Mouse (Mus musculus) limb, embryonic 12.5 days (tissue): Measurements from ENCODE around the gene Trappc2l. TPM values are rescaled to one million over a fixed set of nuclear protein-coding genes. Genes with fewer than 3 reads are reported as not detected.
A peak's percentile ranks its signal among the peaks of the same experiment; 100 is the strongest.

Experiments
- ATAC-seq: fragments of 200-750 bp; cut with Nextera tagmentation; 2 replicates; pipeline ENCODE4 v1.8.0; 2017; ENCODE audit warnings: low read depth, moderate TSS enrichment; ENCODE audit not compliant: insufficient number of reproducible peaks, insufficient read depth, low FRiP score, low TSS enrichment
- H3K27ac ChIP-seq: fragments of 300-500 bp; sonication (generic); 2 replicates; pipeline ENCODE4 v1.5.1; 2016; ENCODE audit warnings: mild to moderate bottlenecking, moderate library complexity
- H3K27me3 ChIP-seq: fragments of 300-500 bp; sonication (generic); 2 replicates; pipeline ENCODE4 v1.6.1; 2016; ENCODE audit warnings: mild to moderate bottlenecking, moderate library complexity
- H3K36me3 ChIP-seq: fragments of 300-500 bp; sonication (generic); 2 replicates; pipeline ENCODE4 v1.6.1; 2016; ENCODE audit warnings: mild to moderate bottlenecking, moderate library complexity
- H3K4me1 ChIP-seq: fragments of 300-500 bp; sonication (generic); replicated peaks from 2 replicates; pipeline ENCODE4 v1.6.1; 2016
- H3K4me2 ChIP-seq: fragments of 300-500 bp; sonication (generic); 2 replicates; pipeline ENCODE4 v1.6.1; 2016; ENCODE audit warnings: mild to moderate bottlenecking, moderate library complexity
- H3K4me3 ChIP-seq: fragments of 300-500 bp; sonication (generic); replicated peaks from 2 replicates; pipeline ENCODE4 v1.5.1; 2016; ENCODE audit warnings: mild to moderate bottlenecking
- H3K9ac ChIP-seq: fragments of 300-500 bp; sonication (generic); replicated peaks from 2 replicates; pipeline ENCODE4 v1.6.1; 2016; ENCODE audit warnings: mild to moderate bottlenecking, moderate library complexity
- H3K9me3 ChIP-seq: fragments of 300-500 bp; sonication (generic); 2 replicates; pipeline ENCODE4 v1.6.1; 2016; ENCODE audit warnings: mild to moderate bottlenecking, moderate library complexity
- WGBS: fragments of 180-500 bp; shearing (Covaris S2); methylation state at CpG from one replicate; pipeline ENCODE4 v1.1.7; 2016; 5-methylcytosine and 5-hydroxymethylcytosine counted together
- microRNA-seq: library from miRNA; unstranded; fragments of <30 nt; microRNA quantifications from one replicate; pipeline ENCODE4, GENCODE M21; 2017
- polyA plus RNA-seq: library from polyadenylated mRNA; unstranded; fragments of >200 nt; fragmentation: Nextera tagmentation; extraction: Ambion mirVana; gene quantifications from 2 replicates; pipeline ENCODE4 v1.2.1, GENCODE M21; 2016

Gene Trappc2l
- polyA plus RNA-seq, 1 experiment from 2014 or later: 39.0 TPM

GRCm38 (mm10) chr8:122658807-122659160 is 47.3 kb downstream of the Trappc2l start:
- Histone ChIP-seq H3K36me3 (no peaks in the 10 kb centered on the region), H3K9ac (no peak overlapping the region; the same call in 1 of the 2 replicates), H3K4me2 (peak overlapping the region; percentile 41), H3K4me1 (peaks cover 82% of the 10 kb centered on the region), H3K27ac (peak overlapping the region; percentile 89), H3K9me3 (no peaks in the 10 kb centered on the region), H3K27me3 (no peaks in the 10 kb centered on the region), H3K4me3 (no peak overlapping the region)
- ATAC-seq: no peak
- 18% methylated on average over 9 of the region's 9 CpGs for WGBS

DNA sequence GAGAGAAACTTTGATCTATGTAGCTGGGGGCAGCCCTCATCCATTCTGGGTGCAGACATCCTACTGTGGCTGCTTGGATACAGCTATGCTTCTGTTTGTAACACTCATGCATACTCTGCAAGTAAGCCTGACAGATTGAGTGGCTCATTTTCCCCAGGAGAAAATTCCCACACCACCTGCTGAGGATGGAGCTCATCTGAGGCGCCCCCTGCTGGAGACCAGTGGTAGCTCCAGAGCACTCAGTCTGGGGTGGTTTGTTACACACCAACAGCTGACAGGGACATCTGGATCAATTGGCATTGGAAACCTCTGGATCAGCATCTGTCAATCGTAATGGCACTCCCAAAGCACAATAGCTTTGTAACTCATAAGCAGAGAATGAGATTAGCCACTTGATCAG is 48.6 kb downstream of the Trappc2l start:
- WGBS: 83% methylated on average over 2 of the region's 2 CpGs
- Histone ChIP-seq H3K9me3 (no peaks in the 10 kb centered on the region), H3K4me1 (peaks cover 90% of the 10 kb centered on the region), H3K27ac (0 out of 2 replicates have a peak overlapping the region, but pooled peaks have one; percentile 89), H3K36me3 (no peaks in the 10 kb centered on the region), H3K9ac (no peak overlapping the region), H3K4me2 (no peak overlapping the region), H3K27me3 (no peaks in the 10 kb centered on the region), H3K4me3 (no peak overlapping the region)
- ATAC-seq: no peak

DNA sequence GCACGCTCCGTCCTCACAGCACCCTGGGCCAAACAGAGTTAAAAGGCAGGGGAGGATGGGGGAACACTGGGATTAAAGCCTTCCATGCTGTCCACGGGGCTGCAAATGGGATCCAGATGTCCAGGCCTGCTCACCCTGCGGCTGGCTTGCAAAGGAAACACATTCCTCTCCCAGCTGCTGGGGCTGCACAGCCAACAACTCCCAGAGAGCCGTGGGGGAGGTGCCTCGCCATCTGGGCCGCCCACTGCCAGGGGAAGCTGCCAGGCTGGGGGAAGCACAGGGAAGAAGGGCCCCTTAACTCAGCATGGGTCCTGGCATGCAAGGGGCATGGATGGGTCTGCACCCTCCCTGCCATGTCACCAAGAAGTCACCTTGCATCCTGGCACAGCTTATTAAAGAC is 49.7 kb downstream of the Trappc2l start:
- no peaks in the 10 kb centered on the region for H3K9me3 ChIP-seq
- H3K4me3 ChIP-seq: no peak overlapping the region
- H3K27ac ChIP-seq: peak overlapping the region; percentile 87
- under 1% methylated on average over 7 of the region's 7 CpGs for WGBS
- H3K27me3 ChIP-seq: no peaks in the 10 kb centered on the region
- peak; percentile 58 for ATAC-seq
- H3K4me2 ChIP-seq: peak overlapping the region; percentile 37
- H3K9ac ChIP-seq: no peak overlapping the region
- peaks cover 94% of the 10 kb centered on the region for H3K4me1 ChIP-seq
- H3K36me3 ChIP-seq: no peaks in the 10 kb centered on the region

- Histone ChIP-seq H3K4me3 (no peak overlapping the region), H3K4me1 (peaks cover 100% of the 10 kb centered on the region), H3K27ac (no peak overlapping the region; the same call in 1 of the 2 replicates), H3K4me2 (no peak overlapping the region), H3K27me3 (no peaks in the 10 kb centered on the region), H3K36me3 (no peaks in the 10 kb centered on the region), H3K9ac (no peak overlapping the region), H3K9me3 (no peaks in the 10 kb centered on the region)
- 71% methylated on average over 2 of the region's 2 CpGs for WGBS
- no peak for ATAC-seq
Measured at GRCm38 (mm10) chr8:122661894-122662293, 50.5 kb downstream of the Trappc2l start.

- H3K27ac ChIP-seq: no peak overlapping the region
- H3K4me3 ChIP-seq: no peak overlapping the region
- no peaks in the 10 kb centered on the region for H3K27me3 ChIP-seq
- WGBS: 73% methylated on average over 3 of the region's 3 CpGs
- no peak overlapping the region for H3K4me2 ChIP-seq
- no peaks in the 10 kb centered on the region for H3K36me3 ChIP-seq
- ATAC-seq: no peak
- no peak overlapping the region for H3K9ac ChIP-seq
- peaks cover 94% of the 10 kb centered on the region for H3K4me1 ChIP-seq
- H3K9me3 ChIP-seq: no peaks in the 10 kb centered on the region
Measured at GRCm38 (mm10) chr8:122663106-122663505, 51.7 kb downstream of the Trappc2l start.

- H3K4me3 ChIP-seq: no peak overlapping the region
- no peak overlapping the region for H3K27ac ChIP-seq
- H3K4me2 ChIP-seq: no peak overlapping the region
- H3K9me3 ChIP-seq: no peaks in the 10 kb centered on the region
- 36% methylated on average over 5 of the region's 5 CpGs for WGBS
- H3K36me3 ChIP-seq: no peaks in the 10 kb centered on the region
- no peaks in the 10 kb centered on the region for H3K27me3 ChIP-seq
- no peak overlapping the region for H3K9ac ChIP-seq
- ATAC-seq: no peak
- peaks cover 89% of the 10 kb centered on the region for H3K4me1 ChIP-seq
Measured at GRCm38 (mm10) chr8:122663670-122664069, 52.2 kb downstream of the Trappc2l start.

DNA sequence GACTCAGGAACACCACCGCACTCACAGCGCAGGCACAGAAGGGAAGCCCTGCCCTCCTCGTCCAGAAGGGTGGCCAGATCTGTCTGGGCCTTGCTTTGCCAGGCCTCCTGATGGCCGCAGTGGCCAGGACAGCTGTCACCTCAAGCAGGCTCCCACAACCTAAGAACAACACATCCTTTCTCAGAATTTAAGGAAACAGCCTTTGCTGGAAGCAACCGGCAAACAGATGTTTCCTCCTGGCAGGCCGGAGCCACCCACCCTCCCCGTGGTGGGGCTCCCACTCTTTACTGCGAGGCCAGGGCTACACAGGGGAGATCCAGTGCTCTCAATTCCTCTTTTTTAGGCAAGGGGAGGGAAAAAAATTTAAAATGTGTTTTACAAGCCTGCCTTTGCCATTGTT is 53.8 kb downstream of the Trappc2l start:
- H3K4me3 ChIP-seq: no peak overlapping the region
- peak overlapping the region; percentile 35 for H3K4me2 ChIP-seq
- H3K9me3 ChIP-seq: no peaks in the 10 kb centered on the region
- 9% methylated on average over 8 of the region's 8 CpGs for WGBS
- H3K27me3 ChIP-seq: peaks cover 5% of the 10 kb centered on the region
- H3K27ac ChIP-seq: peak overlapping the region; percentile 88
- peak; percentile 45; the same call in 1 of the 2 replicates for ATAC-seq
- H3K9ac ChIP-seq: no peak overlapping the region
- no peaks in the 10 kb centered on the region for H3K36me3 ChIP-seq
- peaks cover 87% of the 10 kb centered on the region for H3K4me1 ChIP-seq

GRCm38 (mm10) chr8:122665667-122666316 is 54.4 kb downstream of the Trappc2l start:
- H3K4me1 ChIP-seq: peaks cover 87% of the 10 kb centered on the region
- H3K36me3 ChIP-seq: no peaks in the 10 kb centered on the region
- ATAC-seq: no peak
- H3K27ac ChIP-seq: peak overlapping the region; percentile 88
- no peak overlapping the region for H3K4me3 ChIP-seq
- H3K27me3 ChIP-seq: peaks cover 11% of the 10 kb centered on the region
- peak overlapping the region; percentile 35 for H3K4me2 ChIP-seq
- WGBS: 47% methylated on average over 12 of the region's 14 CpGs
- no peak overlapping the region for H3K9ac ChIP-seq
- H3K9me3 ChIP-seq: no peaks in the 10 kb centered on the region

Small RNAs within 50 kb of the gene (microRNA-seq; reads per million reads assigned to microRNA genes)
- not detected for gene Mir6396

Other genes with a start within 250 kb of the Trappc2l start
- gene Zc3h18, start 235.0 kb upstream of the Trappc2l start, polyA plus RNA-seq: 76.7 and 76.9 TPM in 2 replicates
- gene Il17c, start 189.6 kb upstream of the Trappc2l start, polyA plus RNA-seq: not detected in 2 replicates
- 101 and 104 TPM in 2 replicates for gene Cyba, start 178.7 kb upstream of the Trappc2l start, polyA plus RNA-seq
- 40.5 and 48.7 TPM in 2 replicates for gene Mvd, start 168.2 kb upstream of the Trappc2l start, polyA plus RNA-seq
- 0.16 and 0.38 TPM in 2 replicates for gene Snai3, start 150.9 kb upstream of the Trappc2l start, polyA plus RNA-seq
- gene Rnf166, start 135.6 kb upstream of the Trappc2l start, polyA plus RNA-seq: 45.8 and 46.4 TPM in 2 replicates
- 79.5 and 80.5 TPM in 2 replicates for gene Ctu2, start 135.5 kb upstream of the Trappc2l start, polyA plus RNA-seq
- 11.9 and 13.9 TPM in 2 replicates for gene Piezo1, start 60.3 kb upstream of the Trappc2l start, polyA plus RNA-seq
- gene Cdt1, start 43.6 kb upstream of the Trappc2l start, polyA plus RNA-seq: 52.3 and 52.7 TPM in 2 replicates
- 299 and 305 TPM in 2 replicates for gene Aprt, start 34.7 kb upstream of the Trappc2l start, polyA plus RNA-seq
- 5.9 and 8.4 TPM in 2 replicates for gene Galns, start 177 bp upstream of the Trappc2l start, polyA plus RNA-seq
- gene Pabpn1l, start 11.1 kb downstream of the Trappc2l start, polyA plus RNA-seq: not detected in 2 replicates
- gene Cbfa2t3, start 87.5 kb downstream of the Trappc2l start, polyA plus RNA-seq: 2.8 and 3.3 TPM in 2 replicates
- 19.3 and 19.7 TPM in 2 replicates for gene Acsf3, start 163.8 kb downstream of the Trappc2l start, polyA plus RNA-seq
- 18.3 and 20.6 TPM in 2 replicates for gene Cdh15, start 236.3 kb downstream of the Trappc2l start, polyA plus RNA-seq